Mouse (Mus musculus) stomach, embryonic 15.5 days (tissue): ENCODE data around the gene Slc15a5. TPM values are rescaled to one million over a fixed set of nuclear protein-coding genes. Genes with fewer than 3 reads are reported as not detected.

ENCODE experiments used
- ATAC-seq: fragments of 200-750 bp; cut with Nextera tagmentation; 2 replicates; pipeline ENCODE4 v1.8.0; 2017; ENCODE audit warnings: low read depth, moderate number of reproducible peaks, moderate TSS enrichment; ENCODE audit not compliant: insufficient read depth, low FRiP score
- H3K27ac ChIP-seq: fragments of 300-500 bp; sonication (generic); 2 replicates; pipeline ENCODE4 v1.5.1; 2015; ENCODE audit warnings: mild to moderate bottlenecking, inconsistent platforms
- H3K27me3 ChIP-seq: fragments of 300-500 bp; sonication (generic); replicated peaks from 2 replicates; pipeline ENCODE4 v1.6.1; 2015; ENCODE audit warnings: inconsistent platforms
- H3K36me3 ChIP-seq: fragments of 300-500 bp; sonication (generic); 2 replicates; pipeline ENCODE4 v1.6.1; 2015; ENCODE audit warnings: inconsistent platforms
- H3K4me1 ChIP-seq: fragments of 300-500 bp; sonication (generic); 2 replicates; pipeline ENCODE4 v1.6.1; 2015; ENCODE audit warnings: inconsistent platforms
- H3K4me2 ChIP-seq: fragments of 300-500 bp; sonication (generic); 2 replicates; pipeline ENCODE4 v1.6.1; 2015; ENCODE audit warnings: mild to moderate bottlenecking, inconsistent platforms
- H3K4me3 ChIP-seq: fragments of 300-500 bp; sonication (generic); replicated peaks from 2 replicates; pipeline ENCODE4 v1.5.1; 2015; ENCODE audit warnings: inconsistent platforms
- H3K9ac ChIP-seq: fragments of 300-500 bp; sonication (generic); 2 replicates; pipeline ENCODE4 v1.6.1; 2015; ENCODE audit warnings: inconsistent platforms
- H3K9me3 ChIP-seq: fragments of 300-500 bp; sonication (generic); 2 replicates; pipeline ENCODE4 v1.6.1; 2016; ENCODE audit warnings: inconsistent platforms
- WGBS: fragments of 180-500 bp; shearing (Covaris S2); methylation state at CpG from one replicate; pipeline ENCODE4 v1.1.7; 2015; 5-methylcytosine and 5-hydroxymethylcytosine counted together
- polyA plus RNA-seq: library from polyadenylated mRNA; unstranded; fragments of >200 nt; fragmentation: Nextera tagmentation; extraction: Ambion mirVana; gene quantifications from 2 replicates; pipeline ENCODE4 v1.2.1, GENCODE M21; 2015

The Slc15a5 gene
- polyA plus RNA-seq, 1 experiment from 2014 or later, result not detected

DNA sequence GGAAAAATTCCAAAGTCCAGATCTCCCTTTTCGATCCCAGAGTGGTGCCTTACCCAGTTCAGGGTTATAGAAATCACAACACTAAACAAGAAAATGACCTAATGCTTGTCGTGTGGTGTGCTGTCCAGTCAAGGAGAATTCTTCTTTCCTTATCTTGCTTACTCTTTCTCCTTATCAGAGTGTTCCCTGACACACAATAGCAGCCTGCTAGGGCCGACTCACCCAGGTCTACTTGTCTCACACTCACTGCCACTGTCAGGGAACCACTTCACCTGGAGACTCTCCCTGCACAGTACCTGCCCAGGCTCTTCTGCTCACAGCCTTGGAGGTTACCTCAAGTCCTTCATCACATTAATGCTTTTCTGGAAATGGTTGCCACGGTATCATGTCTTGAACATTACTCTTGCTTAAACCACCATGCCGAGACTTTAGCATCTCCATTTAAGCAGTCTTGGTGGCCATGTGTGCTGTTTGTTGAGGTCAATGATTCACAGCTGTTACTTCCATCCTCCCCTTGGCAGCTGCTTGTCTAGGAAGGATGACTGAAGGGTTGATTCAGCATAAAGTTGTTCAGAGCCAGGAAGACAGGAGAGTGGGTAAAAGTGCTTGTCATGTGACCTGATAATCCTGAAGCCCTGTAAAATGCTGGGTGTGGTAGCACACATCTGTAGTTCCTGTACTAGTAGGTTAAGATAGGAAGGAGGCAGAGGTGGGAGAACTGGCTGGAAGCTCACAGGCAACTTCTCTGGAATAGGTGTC, 1.9 kb downstream of the Slc15a5 start:
- no peaks in the 10 kb centered on the region for H3K4me1 ChIP-seq
- no peaks in the 10 kb centered on the region for H3K36me3 ChIP-seq
- peak; percentile 22; the same call in 1 of the 2 replicates for ATAC-seq
- H3K9me3 ChIP-seq, result no peaks in the 10 kb centered on the region
- no peak overlapping the region for H3K9ac ChIP-seq
- H3K27ac ChIP-seq, result no peak overlapping the region
- WGBS, result 64% methylated on average over 5 of the region's 5 CpGs
- no peaks in the 10 kb centered on the region for H3K27me3 ChIP-seq
- no peak overlapping the region for H3K4me3 ChIP-seq
- no peak overlapping the region for H3K4me2 ChIP-seq

DNA sequence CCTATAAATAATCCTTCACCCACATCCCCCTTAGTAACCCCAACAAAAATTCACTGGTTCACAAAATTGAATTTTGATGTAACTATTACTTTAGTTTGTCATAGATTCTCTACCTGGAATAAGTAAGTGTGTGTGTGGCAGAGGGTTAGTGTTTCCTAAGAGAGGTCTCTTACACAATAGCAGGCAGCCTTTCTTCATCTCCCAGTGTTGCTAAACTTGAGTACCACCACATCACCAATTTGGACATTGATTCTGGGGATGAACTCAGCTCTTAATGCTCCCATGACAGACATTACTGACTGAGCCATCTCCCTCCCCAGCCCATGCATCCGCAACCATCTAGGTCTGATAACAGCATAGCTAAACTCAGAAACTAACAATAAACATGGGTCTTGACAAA, 4.0 kb downstream of the Slc15a5 start:
- Histone ChIP-seq H3K4me2 (no peak overlapping the region), H3K27me3 (no peaks in the 10 kb centered on the region), H3K4me1 (no peaks in the 10 kb centered on the region), H3K4me3 (no peak overlapping the region), H3K36me3 (no peaks in the 10 kb centered on the region), H3K9me3 (no peaks in the 10 kb centered on the region), H3K9ac (no peak overlapping the region), H3K27ac (no peak overlapping the region)
- WGBS, result 94% methylated on average over 1 of the region's 1 CpGs
- ATAC-seq, result no peak

DNA sequence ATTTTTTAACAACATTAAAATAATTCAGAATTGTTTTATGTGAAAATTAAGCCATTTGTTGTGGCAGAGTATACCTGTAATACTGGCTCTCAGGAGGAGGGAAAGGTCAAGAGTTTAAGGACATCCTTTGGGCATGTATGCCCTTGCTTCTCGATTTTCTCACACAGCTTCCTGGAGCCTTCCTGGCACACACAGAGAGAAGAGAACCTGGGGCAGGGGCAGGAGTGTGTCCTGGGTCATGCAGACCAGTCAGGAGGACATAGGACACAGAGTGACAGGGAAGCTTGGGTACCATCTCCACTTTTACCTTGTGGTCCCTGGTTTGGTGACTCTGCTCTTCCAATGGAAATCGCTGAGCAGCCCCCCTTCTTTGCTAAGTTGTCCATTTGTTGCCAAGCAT, 6.2 kb downstream of the Slc15a5 start:
- no peak for ATAC-seq
- 74% methylated on average over 2 of the region's 2 CpGs for WGBS

DNA sequence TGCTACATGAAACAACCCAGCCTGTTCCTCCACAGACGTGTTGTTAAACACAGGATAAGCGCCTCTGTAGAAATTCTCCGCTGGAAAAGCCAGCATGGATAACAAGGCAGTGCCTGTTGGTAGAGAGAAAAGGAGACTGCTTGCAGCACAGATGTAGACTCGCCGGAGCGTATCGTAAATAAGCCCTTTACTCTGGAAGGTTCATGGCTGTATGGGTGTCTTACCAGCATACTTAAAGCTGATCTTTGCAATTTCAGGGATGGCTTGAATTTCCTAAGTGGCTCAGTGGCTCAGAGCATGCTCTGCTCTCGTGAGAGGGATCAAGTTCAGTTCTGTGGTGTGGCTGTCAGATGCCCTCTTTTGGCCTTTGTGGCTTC, 6.8 kb downstream of the Slc15a5 start:
- Histone ChIP-seq H3K36me3 (no peaks in the 10 kb centered on the region), H3K4me1 (no peaks in the 10 kb centered on the region), H3K27me3 (no peaks in the 10 kb centered on the region), H3K27ac (no peak overlapping the region), H3K9me3 (no peaks in the 10 kb centered on the region), H3K4me3 (no peak overlapping the region), H3K9ac (no peak overlapping the region), H3K4me2 (no peak overlapping the region)
- ATAC-seq, result no peak
- WGBS, result 79% methylated on average over 8 of the region's 8 CpGs

More for the DNA sequence above, 6.2 kb downstream of the Slc15a5 start:
- no peaks in the 10 kb centered on the region for H3K9me3 ChIP-seq
- no peak overlapping the region for H3K4me3 ChIP-seq
- H3K9ac ChIP-seq, result no peak overlapping the region
- no peaks in the 10 kb centered on the region for H3K27me3 ChIP-seq
- no peak overlapping the region for H3K27ac ChIP-seq
- no peak overlapping the region for H3K4me2 ChIP-seq
- no peaks in the 10 kb centered on the region for H3K4me1 ChIP-seq
- no peaks in the 10 kb centered on the region for H3K36me3 ChIP-seq

DNA sequence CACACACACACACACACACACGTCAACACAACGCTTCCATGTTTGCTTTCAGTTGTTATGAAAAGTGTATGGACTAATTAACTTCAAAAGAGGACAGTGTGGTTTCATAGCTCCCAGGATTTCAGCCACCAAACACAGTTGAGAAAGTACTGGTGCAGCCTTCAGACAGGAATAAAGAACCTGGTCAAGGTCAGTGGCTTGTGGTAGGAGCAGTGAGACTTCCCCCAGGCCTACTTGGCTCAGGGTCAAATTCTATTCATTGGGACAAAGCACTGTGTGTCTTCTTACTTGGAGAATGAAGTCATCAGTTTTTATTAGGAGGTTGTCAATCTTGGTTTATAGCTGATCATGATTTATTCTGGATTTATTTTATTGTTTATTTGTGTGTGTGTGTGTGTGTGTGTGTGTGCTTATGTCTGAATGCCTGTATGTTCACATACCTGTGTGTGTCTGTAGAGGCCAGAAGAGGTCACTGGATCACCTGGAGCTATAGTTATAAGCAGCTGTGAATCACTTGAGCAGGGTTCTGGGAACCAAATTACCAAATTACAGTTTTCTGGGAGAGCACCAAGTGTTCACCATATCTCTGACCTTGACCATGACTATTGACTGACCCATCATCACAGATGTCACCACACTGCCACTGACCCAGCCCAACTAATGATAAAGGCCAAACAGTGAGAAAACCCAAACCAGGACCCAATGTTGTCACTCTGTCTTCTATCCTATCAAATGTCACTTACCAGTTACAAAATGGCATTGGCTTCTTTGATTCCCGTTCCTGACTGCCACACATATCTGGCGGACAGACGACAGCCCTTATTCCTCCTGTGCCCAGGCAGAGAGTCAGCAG, 7.4 kb downstream of the Slc15a5 start:
- Histone ChIP-seq H3K4me2 (no peak overlapping the region), H3K36me3 (no peaks in the 10 kb centered on the region), H3K9me3 (no peaks in the 10 kb centered on the region), H3K9ac (no peak overlapping the region), H3K4me1 (no peaks in the 10 kb centered on the region), H3K27ac (no peak overlapping the region), H3K4me3 (no peak overlapping the region), H3K27me3 (no peaks in the 10 kb centered on the region)
- 88% methylated on average over 5 of the region's 5 CpGs for WGBS
- ATAC-seq, result no peak

DNA sequence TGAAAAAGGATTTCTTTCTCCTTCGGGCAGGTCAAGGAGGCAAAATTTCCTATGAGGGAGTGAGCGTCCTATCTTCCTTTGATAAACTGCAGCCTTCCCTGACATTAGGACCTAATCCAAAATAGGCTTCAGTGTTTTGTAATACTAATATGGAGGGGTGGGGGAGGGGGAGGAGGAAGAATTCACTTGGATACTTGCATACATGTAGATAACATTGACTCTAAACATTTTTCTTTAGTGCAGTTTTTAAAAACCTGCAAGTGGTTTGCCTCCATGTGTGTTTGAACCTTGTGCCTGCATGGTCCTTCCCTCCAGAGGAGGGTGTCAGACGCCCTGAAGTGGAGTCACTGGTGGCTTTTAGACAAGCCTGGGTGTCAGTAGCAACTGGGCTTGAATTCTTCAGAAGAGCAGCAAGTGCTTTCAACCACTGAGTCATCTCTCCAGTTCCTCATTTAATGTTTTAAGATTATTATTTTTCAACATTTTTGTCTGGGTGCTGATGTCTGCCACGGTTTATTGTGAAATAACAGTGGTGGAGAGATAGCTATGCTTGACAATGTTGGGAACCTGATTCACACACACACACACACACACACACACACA, 8.1 kb downstream of the Slc15a5 start:
- no peak for ATAC-seq
- 71% methylated on average over 4 of the region's 4 CpGs for WGBS
- no peaks in the 10 kb centered on the region for H3K36me3 ChIP-seq

DNA sequence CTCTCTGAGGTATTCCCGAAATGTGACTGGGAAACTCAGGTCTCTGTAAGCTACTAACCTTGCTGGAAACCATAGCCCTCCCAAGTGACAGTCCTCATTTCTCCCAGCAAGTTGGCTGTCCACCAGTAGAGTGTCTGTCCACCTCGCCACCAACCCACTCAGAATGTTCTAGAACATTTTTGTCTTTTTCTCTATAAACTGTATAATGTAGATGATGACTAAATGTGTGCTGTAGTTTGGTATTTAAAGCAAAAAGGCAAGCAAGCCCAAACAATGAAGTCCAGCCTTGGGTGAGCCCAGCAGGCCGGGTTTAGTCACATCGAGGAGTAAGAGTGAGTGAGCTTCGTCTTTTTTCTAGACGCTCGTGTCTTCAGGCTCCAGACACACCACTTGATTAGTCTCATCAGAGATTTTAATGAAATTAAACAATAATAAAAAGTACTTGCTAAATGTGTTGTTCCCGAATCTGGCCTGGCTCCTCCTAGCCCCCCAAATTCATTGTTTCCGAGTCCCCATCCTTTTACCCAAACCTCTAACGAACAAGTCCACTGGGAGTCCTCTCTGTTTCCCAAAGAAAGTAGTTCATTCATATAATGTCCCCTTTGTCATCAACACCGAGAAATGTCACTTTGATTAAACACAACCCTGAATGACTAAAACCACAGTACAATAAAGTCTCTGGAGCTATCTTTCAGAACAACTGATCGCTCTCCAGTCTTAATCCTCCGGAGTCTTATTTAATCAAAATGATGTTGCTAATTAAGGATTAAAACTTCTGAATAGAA, 8.8 kb downstream of the Slc15a5 start:
- no peak for ATAC-seq

More for the DNA sequence above, 8.1 kb downstream of the Slc15a5 start:
- H3K4me3 ChIP-seq, result no peak overlapping the region
- H3K27ac ChIP-seq, result no peak overlapping the region
- no peaks in the 10 kb centered on the region for H3K9me3 ChIP-seq
- H3K27me3 ChIP-seq, result no peaks in the 10 kb centered on the region
- H3K4me1 ChIP-seq, result no peaks in the 10 kb centered on the region
- no peak overlapping the region for H3K9ac ChIP-seq
- H3K4me2 ChIP-seq, result no peak overlapping the region

DNA sequence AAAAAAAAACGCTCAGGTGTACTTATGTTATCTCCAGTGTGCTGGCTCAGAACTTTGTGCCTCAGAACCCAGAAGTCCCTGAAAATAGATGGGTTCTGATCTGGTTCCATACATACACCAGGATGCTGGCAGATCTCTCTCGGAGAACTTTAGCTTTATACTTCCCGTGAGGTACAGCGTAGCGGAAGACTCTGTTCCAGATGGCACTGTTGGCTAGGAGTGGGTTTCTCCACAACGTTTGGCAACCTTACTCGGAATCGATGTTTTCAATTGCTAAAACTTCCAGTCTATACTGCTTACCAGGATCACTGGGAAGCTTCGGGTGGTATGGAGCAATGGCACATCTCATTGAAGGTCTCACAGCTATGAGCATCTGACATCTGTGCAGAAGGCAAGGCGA, 9.8 kb downstream of the Slc15a5 start:
- no peak for ATAC-seq
- WGBS, result 92% methylated on average over 10 of the region's 10 CpGs
- H3K9me3 ChIP-seq, result no peaks in the 10 kb centered on the region
- no peak overlapping the region for H3K9ac ChIP-seq
- H3K36me3 ChIP-seq, result no peaks in the 10 kb centered on the region
- no peaks in the 10 kb centered on the region for H3K27me3 ChIP-seq
- no peaks in the 10 kb centered on the region for H3K4me1 ChIP-seq
- H3K27ac ChIP-seq, result no peak overlapping the region
- H3K4me2 ChIP-seq, result no peak overlapping the region
- H3K4me3 ChIP-seq, result no peak overlapping the region

More for the DNA sequence above, 8.8 kb downstream of the Slc15a5 start:
- Histone ChIP-seq H3K27me3 (no peaks in the 10 kb centered on the region), H3K27ac (no peak overlapping the region), H3K4me3 (no peak overlapping the region), H3K9me3 (no peaks in the 10 kb centered on the region), H3K4me2 (no peak overlapping the region), H3K9ac (no peak overlapping the region), H3K4me1 (no peaks in the 10 kb centered on the region), H3K36me3 (no peaks in the 10 kb centered on the region)
- 85% methylated on average over 13 of the region's 13 CpGs for WGBS

DNA sequence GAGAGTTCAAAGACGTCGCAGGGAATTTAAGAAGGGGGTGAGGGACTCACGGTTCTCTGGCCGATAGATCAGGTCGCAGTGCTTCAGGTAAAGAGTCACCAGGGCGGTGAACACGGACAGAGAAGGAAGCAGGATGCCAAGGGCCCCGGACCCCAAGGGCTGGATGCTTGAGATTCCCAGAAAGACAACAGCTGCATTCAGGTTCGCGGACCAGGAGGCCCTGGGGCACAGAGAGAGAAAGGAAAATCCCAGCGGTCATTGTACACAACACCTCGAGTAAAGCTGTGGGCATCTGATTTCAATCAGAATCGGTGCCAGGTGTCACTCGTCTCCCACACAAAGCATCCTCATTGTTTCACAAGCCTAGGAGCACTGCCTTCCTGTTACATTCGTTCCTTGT, 24.1 kb downstream of the Slc15a5 start:
- no peak overlapping the region for H3K27ac ChIP-seq
- WGBS, result 37% methylated on average over 15 of the region's 15 CpGs
- no peaks in the 10 kb centered on the region for H3K27me3 ChIP-seq
- H3K4me3 ChIP-seq, result no peak overlapping the region
- no peak overlapping the region for H3K4me2 ChIP-seq
- ATAC-seq, result no peak
- H3K9ac ChIP-seq, result no peak overlapping the region
- H3K4me1 ChIP-seq, result no peaks in the 10 kb centered on the region
- no peaks in the 10 kb centered on the region for H3K36me3 ChIP-seq
- no peaks in the 10 kb centered on the region for H3K9me3 ChIP-seq

DNA sequence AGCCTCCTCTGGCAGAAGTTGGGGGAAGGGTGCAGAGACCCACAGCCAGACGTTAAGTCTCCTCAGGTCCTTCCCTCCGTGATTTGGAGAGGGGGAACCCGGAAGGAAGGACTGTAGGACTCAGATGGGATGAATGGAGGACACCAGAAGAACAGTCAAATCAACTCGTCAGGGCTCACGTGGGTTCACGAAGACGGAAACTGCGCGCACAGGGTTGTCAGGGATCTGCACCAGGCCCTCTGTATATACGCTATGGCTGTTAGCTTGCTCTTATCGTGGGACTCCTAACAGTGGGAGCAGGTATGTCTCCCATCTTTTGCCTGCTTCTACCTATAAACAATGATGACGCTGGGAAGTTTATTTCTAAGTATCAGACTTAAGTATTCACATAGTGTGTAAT, 24.8 kb downstream of the Slc15a5 start:
- H3K9ac ChIP-seq, result no peak overlapping the region
- H3K27ac ChIP-seq, result no peak overlapping the region
- 85% methylated on average over 12 of the region's 12 CpGs for WGBS
- H3K36me3 ChIP-seq, result no peaks in the 10 kb centered on the region
- no peak for ATAC-seq
- H3K9me3 ChIP-seq, result no peaks in the 10 kb centered on the region
- H3K27me3 ChIP-seq, result no peaks in the 10 kb centered on the region
- no peak overlapping the region for H3K4me2 ChIP-seq
- no peaks in the 10 kb centered on the region for H3K4me1 ChIP-seq
- H3K4me3 ChIP-seq, result no peak overlapping the region

DNA sequence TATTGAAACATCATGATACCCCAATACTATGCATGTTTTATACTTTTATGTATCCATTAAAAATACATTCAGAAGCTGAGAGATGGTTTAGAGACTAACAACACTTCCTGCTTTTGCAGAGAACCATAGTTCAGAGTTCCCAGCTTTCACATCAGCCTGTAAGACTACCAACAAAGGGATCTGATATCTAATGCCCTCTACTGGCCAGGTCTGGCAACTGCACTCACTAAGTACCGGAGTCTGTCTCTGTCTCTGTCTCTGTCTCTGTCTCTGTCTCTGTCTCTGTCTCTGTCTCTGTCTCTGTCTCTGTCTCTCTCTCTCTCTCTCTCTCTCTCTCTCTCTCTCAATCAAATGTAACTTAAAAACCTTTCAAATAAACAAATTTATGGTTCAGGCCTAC, 25.6 kb downstream of the Slc15a5 start:
- Histone ChIP-seq H3K9me3 (no peaks in the 10 kb centered on the region), H3K4me2 (no peak overlapping the region), H3K27ac (no peak overlapping the region), H3K4me3 (no peak overlapping the region), H3K36me3 (no peaks in the 10 kb centered on the region), H3K9ac (no peak overlapping the region), H3K4me1 (no peaks in the 10 kb centered on the region), H3K27me3 (no peaks in the 10 kb centered on the region)
- no peak for ATAC-seq
- WGBS, result 46% methylated on average over 1 of the region's 1 CpGs
